In genomic region chr13:71334925-71335324, GRCm38 (mm10) we compare ENCODE assay signal across 19 mouse cellular contexts.
DNase-seq lines count a peak whose midpoint lies in the region; ATAC-seq and TF ChIP-seq lines count a peak whose summit lies in the region.
"Had no signal": no experiment of that assay in that cellular context is flagged by ENCODE, and none has a peak within 500 bp of the region (broad histone marks: within the 10 kb centered on the region; RNA-seq: fewer than 3 reads in every experiment).

No protein-coding gene starts in this region.

- WGBS in liver, embryonic 11.5 days = 76% methylated on average over 4 of the region's 4 CpGs

- H3K9ac ChIP-seq in CH12.LX (ENCODE audit: insufficient read depth, low read depth) = no peak overlapping the region
- no peak overlapping the region for H3K9ac ChIP-seq in liver, embryonic 11.5 days (ENCODE audit: low read depth, low read length)

- DNase-seq in heart, adult 11 months = peak; percentile 27
- no peak for DNase-seq in heart, adult 8-10 months (ENCODE audit: low spot score)
- peak; percentile 53 for DNase-seq in CH12.LX (ENCODE audit: extremely low read depth)
- no peak for DNase-seq in liver, embryonic 11.5 days (ENCODE audit: low spot score)
- DNase-seq: adrenal gland, adult 2 months; adrenal gland, adult 8-10 months; adrenal gland, postnatal 10 days; adrenal gland, postnatal 14 days; adrenal gland, postnatal 25 days; adrenal gland, postnatal 36 days; B cell, adult 2 months; cerebellum, adult 11 months; cerebellum, adult 11-12 months; cerebellum, adult 18-20 months; cerebellum, adult 2 months had no signal

- no peaks in the 10 kb centered on the region for H3K27me3 ChIP-seq in CH12.LX (replicated peaks)
- no peaks in the 10 kb centered on the region for H3K27me3 ChIP-seq in liver, embryonic 11.5 days (replicated peaks; ENCODE audit: control insufficient read depth, insufficient read depth, low read length)
- H3K27me3 ChIP-seq: Patski had no signal

- no peak for TF ChIP-seq POLR2A in CH12.LX (IDR thresholded peaks at IDR 0.05; ENCODE audit: low read depth, low read length)

- H3K27ac ChIP-seq in CH12.LX (ENCODE audit: insufficient read depth, low read depth) = no peak overlapping the region
- H3K27ac ChIP-seq in liver, embryonic 11.5 days (ENCODE audit: low read depth, low read length) = no peak overlapping the region

- no peak for ATAC-seq in liver, embryonic 11.5 days (replicated peaks; ENCODE audit: low FRiP score)
- ATAC-seq: activated CD4-positive, CD25-positive, alpha-beta regulatory T cell, adult 4 months; CD4-positive, CD25-positive, alpha-beta regulatory T cell, adult 4 months; Patski had no signal

- no peak overlapping the region for H3K4me2 ChIP-seq in CH12.LX (ENCODE audit: insufficient read depth, low read depth, poor library complexity, severe bottlenecking)
- no peak overlapping the region for H3K4me2 ChIP-seq in liver, embryonic 11.5 days

- no peaks in the 10 kb centered on the region for H3K79me2 ChIP-seq in CH12.LX (replicated peaks; ENCODE audit: control insufficient read depth, extremely low read depth, insufficient read depth, poor library complexity, severe bottlenecking)

- dilution Hi-C loops in CH12.LX (cut with MboI; ENCODE audit: extremely low pct_ligation_motif_present, extremely low pct_unique_long_range_greater_than_20kb, low sequenced_read_pairs) = no loop called here

- TF ChIP-seq EP300 in CH12.LX (IDR thresholded peaks at IDR 0.05; ENCODE audit: low read length) = peak; percentile 65

- H3K4me3 ChIP-seq in CH12.LX (replicated peaks in 1 of 3; ENCODE audit: low read depth in 2 of 3, low read length in 2 of 3, poor library complexity in 1 of 3) = no peak overlapping the region
- no peak overlapping the region for H3K4me3 ChIP-seq in liver, embryonic 11.5 days (ENCODE audit: low read depth, low read length)

- TF ChIP-seq CTCF in CH12.LX (conservative IDR thresholded peaks at IDR 0.05 in 1 of 2, IDR thresholded peaks at IDR 0.05 in 1 of 2; ENCODE audit: low read depth in 2 of 2, low read length in 2 of 2) = no peak

- peaks cover 5 to 22% of the 10 kb centered on the region in 2 experiments; a peak in 3 of 4 replicates for H3K4me1 ChIP-seq in CH12.LX (ENCODE audit: control insufficient read depth in 1 of 2, insufficient read depth in 2 of 2)
- H3K4me1 ChIP-seq in liver, embryonic 11.5 days (replicated peaks; ENCODE audit: control insufficient read depth, insufficient read depth, low read length) = no peaks in the 10 kb centered on the region

- no peaks in the 10 kb centered on the region for H3K36me3 ChIP-seq in CH12.LX (replicated peaks in 1 of 2; ENCODE audit: control insufficient read depth in 1 of 2, insufficient read depth in 1 of 2, low read length in 1 of 2)
- H3K36me3 ChIP-seq in liver, embryonic 11.5 days (ENCODE audit: control insufficient read depth, insufficient read depth, low read length) = no peaks in the 10 kb centered on the region
- H3K36me3 ChIP-seq: G1E had no signal

- TF ChIP-seq RAD21 in CH12.LX (IDR thresholded peaks at IDR 0.05; ENCODE audit: low read depth, low read length) = no peak

- in situ Hi-C loops in CH12.LX (cut with MboI; ENCODE audit: low pct_ligation_motif_present, low pct_unique_long_range_greater_than_20kb, low sequenced_read_pairs) = no loop called here

- peaks cover 3% of the 10 kb centered on the region for H3K9me3 ChIP-seq in CH12.LX (replicated peaks; ENCODE audit: low read length)
- H3K9me3 ChIP-seq in liver, embryonic 11.5 days (ENCODE audit: control insufficient read depth, low read length) = no peaks in the 10 kb centered on the region; the same call in 1 of the 2 replicates

TF ChIP-seq in CH12.LX, 34 proteins besides CTCF, POLR2A, EP300 and RAD21:
- TF ChIP-seq ZC3H11A (IDR thresholded peaks at IDR 0.05; ENCODE audit: low read depth, low read length) (no peak), JUND (conservative IDR thresholded peaks at IDR 0.05; ENCODE audit: low read depth, low read length) (peak; percentile 91), JUN (IDR thresholded peaks at IDR 0.05; ENCODE audit: insufficient read depth, low read depth, low read length) (peak; percentile 77; the same call in 1 of the 2 replicates), TBP (conservative IDR thresholded peaks at IDR 0.05; ENCODE audit: low read depth, low read length) (no peak), BHLHE40 (IDR thresholded peaks at IDR 0.05; ENCODE audit: low read depth, low read length) (no peak), KAT2A (IDR thresholded peaks at IDR 0.05; ENCODE audit: insufficient replicate concordance, low read length) (no peak), SIN3A (IDR thresholded peaks at IDR 0.05; ENCODE audit: low read length) (no peak), IRF4 (IDR thresholded peaks at IDR 0.05; ENCODE audit: low read depth, low read length) (no peak), ETS1 (conservative IDR thresholded peaks at IDR 0.05; ENCODE audit: low read depth, low read length) (peak; percentile 39; the same call in 1 of the 2 replicates), MYC (IDR thresholded peaks at IDR 0.05; ENCODE audit: low read depth, low read length) (no peak), MAFK (IDR thresholded peaks at IDR 0.05; ENCODE audit: insufficient replicate concordance, low read length) (no peak), NRF1 (IDR thresholded peaks at IDR 0.05; ENCODE audit: low read depth, low read length) (no peak), MAZ (IDR thresholded peaks at IDR 0.05; ENCODE audit: low read depth, low read length) (no peak), CHD2 (IDR thresholded peaks at IDR 0.05; ENCODE audit: low read length) (no peak), USF2 (conservative IDR thresholded peaks at IDR 0.05; ENCODE audit: low read depth, low read length) (no peak)
TF ChIP-seq in CH12.LX: peak in this region for 3.

Comparison
In these comparisons a context has a peak if more than half of its experiments do, and no peak if none do; other contexts are left out.
1. DNase-seq: peak in heart, adult 11 months (single experiment) and CH12.LX (single experiment); none in heart, adult 8-10 months (single experiment) and liver, embryonic 11.5 days (single experiment).